Mouse (Mus musculus): ENCODE results near the gene Timm13.

DNA sequence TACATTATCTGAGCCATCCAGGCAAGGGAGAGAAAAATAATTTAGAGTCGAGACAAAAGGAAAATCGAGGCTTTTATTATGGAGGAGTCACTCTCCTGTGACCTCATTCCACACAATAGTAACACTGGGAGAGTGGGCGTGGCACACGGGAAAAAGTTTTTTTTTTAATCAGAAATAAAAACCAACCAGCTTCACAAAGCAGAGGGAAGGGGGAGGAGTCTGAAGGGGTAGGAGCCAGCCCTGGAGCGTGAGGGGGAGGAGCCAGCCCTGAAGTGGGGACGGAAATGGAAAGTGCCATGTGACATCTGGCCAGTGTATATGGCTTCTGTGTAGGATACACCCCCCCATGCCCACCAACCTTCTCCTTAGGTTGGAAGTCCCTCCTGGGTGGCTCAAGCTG is 47.8 kb upstream of the Timm13 start:
- no peak for TF ChIP-seq POLR2A (IDR thresholded peaks at IDR 0.05; ENCODE audit: low read depth, low read length)
- TF ChIP-seq CTCF (conservative IDR thresholded peaks at IDR 0.05; ENCODE audit: insufficient read depth, insufficient read length, low read depth, low read length) = no peak

Measured in kidney, adult 2 months (tissue).